Mouse (Mus musculus) heart, postnatal 0 days (tissue): Measurements from ENCODE around the gene Lrp1.

Experiments used
- CTCF ChIP-seq: IDR thresholded peaks from 2 replicates; pipeline ENCODE4 v1.5.1; 2016; ENCODE audit warnings: antibody characterized with exemption, control low read depth, low read depth
- EP300 ChIP-seq: IDR thresholded peaks from 2 replicates; pipeline ENCODE4 v1.6.1; 2016; ENCODE audit warnings: antibody characterized with exemption, low read depth

DNA sequence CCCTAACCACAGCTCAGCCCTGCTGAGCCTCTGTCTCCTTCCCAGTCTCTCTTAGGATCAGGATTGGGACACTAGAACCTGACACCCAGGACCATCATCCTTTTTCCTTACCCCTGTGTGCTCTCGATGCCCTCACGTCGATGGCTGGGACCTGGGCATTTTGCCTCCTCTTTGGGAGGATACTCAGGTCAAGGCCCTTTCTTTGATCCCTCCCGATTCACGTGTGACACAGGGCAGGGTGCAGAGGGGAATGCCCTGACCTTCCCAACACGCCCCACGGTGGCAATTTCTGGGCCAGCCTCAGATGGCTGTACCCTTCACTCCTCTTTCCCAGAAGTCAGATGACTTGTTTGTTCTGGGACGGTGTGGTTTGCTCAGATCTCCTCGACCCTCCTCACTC is 43.8 kb downstream of the Lrp1 start:
- no peak for TF ChIP-seq CTCF
- no peak for TF ChIP-seq EP300
